Mouse (Mus musculus) embryonic facial prominence, embryonic 12.5 days (tissue): ENCODE data around the gene Sf3b1. TPM values are rescaled to one million over a fixed set of nuclear protein-coding genes. Genes with fewer than 3 reads are reported as not detected.
"Not testable (repeated sequence)": the region's sequence is repeated elsewhere in the genome, so short reads cannot be mapped to it uniquely, and the experiment has no call there.

Source experiments
- ATAC-seq: fragments of 200-750 bp; cut with Nextera tagmentation; 2 replicates; pipeline ENCODE4 v1.8.0; 2017; ENCODE audit not compliant: insufficient number of reproducible peaks, insufficient read depth, low FRiP score, low TSS enrichment
- H3K27ac ChIP-seq: fragments of 300-500 bp; sonication (generic); 2 replicates; pipeline ENCODE4 v1.5.1; 2016; ENCODE audit warnings: mild to moderate bottlenecking
- H3K27me3 ChIP-seq: fragments of 300-500 bp; sonication (generic); 2 replicates; pipeline ENCODE4 v1.6.1; 2016; ENCODE audit warnings: mild to moderate bottlenecking, moderate library complexity
- H3K36me3 ChIP-seq: fragments of 300-500 bp; sonication (generic); 2 replicates; pipeline ENCODE4 v1.6.1; 2016; ENCODE audit warnings: mild to moderate bottlenecking
- H3K4me1 ChIP-seq: fragments of 300-500 bp; sonication (generic); 2 replicates; pipeline ENCODE4 v1.6.1; 2016
- H3K4me2 ChIP-seq: fragments of 300-500 bp; sonication (generic); replicated peaks from 2 replicates; pipeline ENCODE4 v1.6.1; 2016; ENCODE audit warnings: mild to moderate bottlenecking, moderate library complexity
- H3K4me3 ChIP-seq: fragments of 300-500 bp; sonication (generic); 2 replicates; pipeline ENCODE4 v1.5.1; 2016; ENCODE audit warnings: mild to moderate bottlenecking
- H3K9ac ChIP-seq: fragments of 300-500 bp; sonication (generic); 2 replicates; pipeline ENCODE4 v1.6.1; 2016; ENCODE audit warnings: mild to moderate bottlenecking, moderate library complexity
- H3K9me3 ChIP-seq: fragments of 300-500 bp; sonication (generic); 2 replicates; pipeline ENCODE4 v1.6.1; 2016; ENCODE audit warnings: mild to moderate bottlenecking, moderate library complexity
- WGBS: fragments of 180-500 bp; shearing (Covaris S2); methylation state at CpG from one replicate; pipeline ENCODE4 v1.1.7; 2016; 5-methylcytosine and 5-hydroxymethylcytosine counted together
- polyA plus RNA-seq: library from polyadenylated mRNA; unstranded; fragments of >200 nt; fragmentation: Nextera tagmentation; extraction: Ambion mirVana; gene quantifications from 2 replicates; pipeline ENCODE4 v1.2.1, GENCODE M21; 2016

Gene Sf3b1
- polyA plus RNA-seq, 1 experiment from 2014 or later = 342 TPM

- WGBS = under 1% methylated on average over 55 of the region's 55 CpGs
- no peaks in the 10 kb centered on the region for H3K9me3 ChIP-seq
- peak overlapping the region; percentile 78 for H3K4me2 ChIP-seq
- no peaks in the 10 kb centered on the region for H3K36me3 ChIP-seq
- H3K4me1 ChIP-seq = peaks cover 6% of the 10 kb centered on the region; the same call in 1 of the 2 replicates
- no peaks in the 10 kb centered on the region for H3K27me3 ChIP-seq
- ATAC-seq = peak; percentile 72
- H3K27ac ChIP-seq = peak overlapping the region; percentile 94
- peak overlapping the region; percentile 88 for H3K4me3 ChIP-seq
- peak overlapping the region; percentile 97 for H3K9ac ChIP-seq
Measured at GRCm38 (mm10) chr1:55026444-55027252, 633 bp downstream of the Sf3b1 start.

GRCm38 (mm10) chr1:55025656-55026430 lies 1.4 kb downstream of the Sf3b1 start:
- Histone ChIP-seq H3K9me3 (no peaks in the 10 kb centered on the region), H3K4me3 (peak overlapping the region; percentile 88), H3K27ac (peak overlapping the region; percentile 94; the same call in 1 of the 2 replicates), H3K4me1 (peaks cover 6% of the 10 kb centered on the region; the same call in 1 of the 2 replicates), H3K9ac (peak overlapping the region; percentile 97), H3K4me2 (peak overlapping the region; percentile 78), H3K36me3 (no peaks in the 10 kb centered on the region), H3K27me3 (no peaks in the 10 kb centered on the region)
- 15% methylated on average over 10 of the region's 10 CpGs for WGBS
- no peak for ATAC-seq

GRCm38 (mm10) chr1:55021907-55022306 lies 5.4 kb downstream of the Sf3b1 start:
- no peak overlapping the region for H3K27ac ChIP-seq
- no peaks in the 10 kb centered on the region for H3K9me3 ChIP-seq
- H3K4me3 ChIP-seq = no peak overlapping the region
- no peak for ATAC-seq
- no peak overlapping the region for H3K4me2 ChIP-seq
- peaks cover 6% of the 10 kb centered on the region; the same call in 1 of the 2 replicates for H3K4me1 ChIP-seq
- peaks cover 19% of the 10 kb centered on the region for H3K36me3 ChIP-seq
- H3K27me3 ChIP-seq = no peaks in the 10 kb centered on the region
- H3K9ac ChIP-seq = no peak overlapping the region

GRCm38 (mm10) chr1:55012513-55012912 lies 14.8 kb downstream of the Sf3b1 start:
- Histone ChIP-seq H3K27ac (no peak overlapping the region), H3K4me3 (no peak overlapping the region), H3K36me3 (peaks cover 73% of the 10 kb centered on the region), H3K9me3 (no peaks in the 10 kb centered on the region), H3K9ac (no peak overlapping the region), H3K27me3 (no peaks in the 10 kb centered on the region), H3K4me1 (no peaks in the 10 kb centered on the region), H3K4me2 (no peak overlapping the region)
- WGBS = 68% methylated on average over 3 of the region's 3 CpGs
- no peak for ATAC-seq

GRCm38 (mm10) chr1:55008313-55008712 lies 19.0 kb downstream of the Sf3b1 start:
- peaks cover 72% of the 10 kb centered on the region for H3K36me3 ChIP-seq
- WGBS = 94% methylated on average over 2 of the region's 2 CpGs

GRCm38 (mm10) chr1:54993581-54993980 lies 33.7 kb downstream of the Sf3b1 start:
- Histone ChIP-seq H3K27ac (no peak overlapping the region), H3K4me1 (no peaks in the 10 kb centered on the region), H3K27me3 (no peaks in the 10 kb centered on the region), H3K4me2 (no peak overlapping the region), H3K9ac (no peak overlapping the region), H3K36me3 (peaks cover 75% of the 10 kb centered on the region), H3K9me3 (no peaks in the 10 kb centered on the region), H3K4me3 (no peak overlapping the region)
- no peak for ATAC-seq
- 92% methylated on average over 5 of the region's 5 CpGs for WGBS

More at GRCm38 (mm10) chr1:55008313-55008712, 19.0 kb downstream of the Sf3b1 start:
- H3K27me3 ChIP-seq, H3K4me2 ChIP-seq, H3K9me3 ChIP-seq, H3K4me3 ChIP-seq, H3K27ac ChIP-seq, H3K4me1 ChIP-seq, ATAC-seq, H3K9ac ChIP-seq: not testable (repeated sequence)

GRCm38 (mm10) chr1:54986248-54986647 lies 41.0 kb downstream of the Sf3b1 start:
- Histone ChIP-seq H3K9ac (no peak overlapping the region), H3K27me3 (no peaks in the 10 kb centered on the region), H3K4me1 (peaks cover 3% of the 10 kb centered on the region; the same call in 1 of the 2 replicates), H3K36me3 (peaks cover 49% of the 10 kb centered on the region), H3K9me3 (no peaks in the 10 kb centered on the region), H3K4me3 (no peak overlapping the region), H3K27ac (no peak overlapping the region), H3K4me2 (no peak overlapping the region)
- ATAC-seq = no peak
- WGBS = 94% methylated on average over 5 of the region's 5 CpGs

GRCm38 (mm10) chr1:54985831-54986230 lies 41.5 kb downstream of the Sf3b1 start:
- no peak for ATAC-seq
- Histone ChIP-seq H3K27me3 (no peaks in the 10 kb centered on the region), H3K9ac (no peak overlapping the region), H3K36me3 (peaks cover 47% of the 10 kb centered on the region), H3K9me3 (no peaks in the 10 kb centered on the region), H3K4me3 (no peak overlapping the region), H3K4me2 (no peak overlapping the region), H3K27ac (no peak overlapping the region), H3K4me1 (peaks cover 3% of the 10 kb centered on the region; the same call in 1 of the 2 replicates)
- 93% methylated on average over 3 of the region's 3 CpGs for WGBS

GRCm38 (mm10) chr1:54984154-54984553 lies 43.1 kb downstream of the Sf3b1 start:
- Histone ChIP-seq H3K27ac (no peak overlapping the region), H3K4me1 (peaks cover 3% of the 10 kb centered on the region; the same call in 1 of the 2 replicates), H3K4me2 (no peak overlapping the region), H3K36me3 (peaks cover 33% of the 10 kb centered on the region), H3K4me3 (no peak overlapping the region), H3K9me3 (no peaks in the 10 kb centered on the region), H3K27me3 (no peaks in the 10 kb centered on the region), H3K9ac (no peak overlapping the region)
- 87% methylated on average over 7 of the region's 7 CpGs for WGBS
- ATAC-seq = no peak

- H3K9me3 ChIP-seq = no peaks in the 10 kb centered on the region
- ATAC-seq = no peak
- peaks cover 3% of the 10 kb centered on the region; the same call in 1 of the 2 replicates for H3K4me1 ChIP-seq
- no peak overlapping the region for H3K4me2 ChIP-seq
- H3K27ac ChIP-seq = no peak overlapping the region
- H3K4me3 ChIP-seq = no peak overlapping the region
- H3K27me3 ChIP-seq = no peaks in the 10 kb centered on the region
- WGBS = 61% methylated on average over 3 of the region's 3 CpGs
- peaks cover 30% of the 10 kb centered on the region for H3K36me3 ChIP-seq
- no peak overlapping the region for H3K9ac ChIP-seq
Measured at GRCm38 (mm10) chr1:54983339-54983738, 43.9 kb downstream of the Sf3b1 start.

GRCm38 (mm10) chr1:54982636-54983035 lies 44.6 kb downstream of the Sf3b1 start:
- no peak overlapping the region for H3K4me2 ChIP-seq
- no peak overlapping the region for H3K9ac ChIP-seq
- no peak for ATAC-seq
- H3K27ac ChIP-seq = no peak overlapping the region
- H3K4me3 ChIP-seq = no peak overlapping the region
- no peaks in the 10 kb centered on the region for H3K27me3 ChIP-seq
- H3K9me3 ChIP-seq = no peaks in the 10 kb centered on the region
- H3K4me1 ChIP-seq = peaks cover 3% of the 10 kb centered on the region; the same call in 1 of the 2 replicates
- WGBS = 90% methylated on average over 3 of the region's 3 CpGs
- peaks cover 27% of the 10 kb centered on the region for H3K36me3 ChIP-seq
